Mouse (Mus musculus) spleen, postnatal 36 days (tissue): ENCODE data around the gene Gm10378.
"Not testable (repeated sequence)": the region's sequence is repeated elsewhere in the genome, so short reads cannot be mapped to it uniquely, and the experiment has no call there.

ENCODE experiments used
- DNase-seq, 2 experiments: peaks; one replicate each; pipeline ENCODE4 v3.0.0; 2022; ENCODE audit warnings: low spot score in 2 of 2, mixed read lengths in 1 of 2

The Gm10378 gene

GRCm38 (mm10) chr14:42655638-42656037, at the start of gene Gm10378:
TSS of gene Gm10378 (plus strand) at chr14:42655938.
- DNase-seq: not testable (repeated sequence)

GRCm38 (mm10) chr14:42641817-42642216, 13.9 kb upstream of the Gm10378 start, which contains the start of gene Gm3633:
TSS of gene Gm3633 (minus strand) at chr14:42641917.
- DNase-seq: not testable (repeated sequence)
